Mouse (Mus musculus) layer of hippocampus, adult 9-11 months (tissue): Measurements from ENCODE around the gene Zdhhc16.

Experiments
- DNase-seq: peaks from one replicate; pipeline ENCODE4 v3.0.0; 2022

Zdhhc16 gene

GRCm38 (mm10) chr19:41989810-41990209, 56.5 kb downstream of the Zdhhc16 start:
- DNase-seq = peak; percentile 27

GRCm38 (mm10) chr19:41991926-41992477, 58.7 kb downstream of the Zdhhc16 start:
- DNase-seq = no peak

GRCm38 (mm10) chr19:41992971-41993370, 59.7 kb downstream of the Zdhhc16 start:
- DNase-seq = no peak

GRCm38 (mm10) chr19:41993484-41993883, 60.2 kb downstream of the Zdhhc16 start:
- peak; percentile 71 for DNase-seq
